Mouse (Mus musculus) retina, postnatal 7 days (tissue): ENCODE results near the gene Gm20390.

Source experiments
- DNase-seq: peaks from one replicate; pipeline ENCODE4 v3.0.0-alpha.2; 2012; ENCODE audit warnings: low read depth, low spot score

The Gm20390 gene

GRCm38 (mm10) chr11:93968005-93968847 is at the start of gene Gm20390, which contains the start of gene Nme1:
TSS of gene Gm20390 (minus strand) at chr11:93968293.
TSS of gene Nme1 (minus strand) at chr11:93968521.
- DNase-seq: peak; percentile 99

- no peak for DNase-seq
Observed at GRCm38 (mm10) chr11:94003346-94003745, 35.3 kb upstream of the Gm20390 start.

GRCm38 (mm10) chr11:93999276-93999675 is 31.2 kb upstream of the Gm20390 start:
- DNase-seq: no peak

DNA sequence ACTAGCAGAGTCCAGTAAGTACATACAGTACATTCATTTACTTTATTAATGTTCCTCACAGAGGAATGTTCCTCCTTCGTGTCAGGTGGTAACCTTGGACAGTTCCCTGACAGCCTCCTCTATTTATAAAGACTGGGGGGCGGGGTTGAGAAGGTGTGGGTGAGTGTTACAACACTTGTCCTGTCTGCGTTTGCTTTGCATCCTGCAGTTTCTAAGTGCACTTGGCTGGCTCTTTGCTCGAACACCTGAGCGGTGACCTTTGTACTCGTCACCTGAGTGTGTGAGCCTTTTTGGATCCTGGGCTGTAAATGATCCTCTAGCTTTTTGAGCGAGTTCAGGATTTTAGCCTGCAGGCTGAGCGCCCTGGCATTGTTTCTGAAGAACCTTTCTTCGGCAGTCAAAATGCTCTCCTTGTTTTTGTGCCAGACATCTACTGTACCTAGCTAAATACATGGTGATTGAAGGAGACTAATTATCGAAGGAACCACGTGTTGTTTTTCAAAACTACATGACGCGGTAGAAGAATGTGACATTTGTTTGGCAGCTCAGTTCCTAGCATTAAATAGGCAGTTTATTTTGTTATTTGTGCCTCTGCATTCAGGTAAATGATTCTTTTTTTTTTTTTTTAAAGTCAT is 29.2 kb upstream of the Gm20390 start:
- no peak for DNase-seq

DNA sequence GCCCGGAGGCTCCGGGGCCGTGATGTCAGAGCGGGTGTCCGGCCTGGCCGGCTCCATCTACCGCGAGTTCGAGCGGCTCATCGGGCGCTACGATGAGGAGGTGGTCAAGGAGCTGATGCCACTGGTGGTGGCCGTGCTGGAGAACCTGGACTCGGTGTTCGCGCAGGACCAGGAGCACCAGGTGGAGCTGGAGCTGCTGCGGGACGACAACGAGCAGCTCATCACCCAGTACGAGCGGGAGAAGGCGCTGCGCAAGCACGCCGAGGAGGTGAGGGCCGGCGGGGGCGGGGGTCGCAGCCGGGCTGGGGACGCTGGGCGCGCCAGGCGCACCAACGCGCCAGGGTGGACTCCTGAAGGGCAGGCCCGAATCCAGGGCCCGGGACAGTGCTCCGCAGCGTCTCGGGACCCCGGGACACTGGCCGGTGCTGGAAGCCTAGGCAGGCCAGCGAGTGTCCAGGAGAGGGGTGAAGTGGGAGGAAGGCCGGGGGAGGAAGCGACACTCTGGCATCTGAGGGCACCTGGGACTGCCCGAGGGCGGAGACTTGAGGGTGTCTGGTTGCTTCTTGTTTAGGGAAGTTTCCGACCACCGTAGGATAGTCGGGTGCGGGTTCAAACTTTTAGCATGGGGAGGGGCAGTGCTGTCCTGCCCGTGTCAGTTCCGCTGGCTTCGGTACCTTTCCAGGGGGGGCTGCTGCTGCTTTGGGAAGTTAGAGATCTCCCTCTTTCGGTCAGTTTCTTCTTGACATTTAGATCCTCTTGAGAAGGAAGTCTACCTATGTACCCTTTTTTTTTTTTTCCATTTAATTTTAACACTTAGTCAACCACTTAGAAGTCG is 28.4 kb upstream of the Gm20390 start:
- peak; percentile 2 for DNase-seq

- DNase-seq: peak; percentile 91
Observed at GRCm38 (mm10) chr11:93995720-93996305, 27.7 kb upstream of the Gm20390 start, which contains the start of gene Spag9. TSS of gene Spag9 (plus strand) at chr11:93996091.

DNA sequence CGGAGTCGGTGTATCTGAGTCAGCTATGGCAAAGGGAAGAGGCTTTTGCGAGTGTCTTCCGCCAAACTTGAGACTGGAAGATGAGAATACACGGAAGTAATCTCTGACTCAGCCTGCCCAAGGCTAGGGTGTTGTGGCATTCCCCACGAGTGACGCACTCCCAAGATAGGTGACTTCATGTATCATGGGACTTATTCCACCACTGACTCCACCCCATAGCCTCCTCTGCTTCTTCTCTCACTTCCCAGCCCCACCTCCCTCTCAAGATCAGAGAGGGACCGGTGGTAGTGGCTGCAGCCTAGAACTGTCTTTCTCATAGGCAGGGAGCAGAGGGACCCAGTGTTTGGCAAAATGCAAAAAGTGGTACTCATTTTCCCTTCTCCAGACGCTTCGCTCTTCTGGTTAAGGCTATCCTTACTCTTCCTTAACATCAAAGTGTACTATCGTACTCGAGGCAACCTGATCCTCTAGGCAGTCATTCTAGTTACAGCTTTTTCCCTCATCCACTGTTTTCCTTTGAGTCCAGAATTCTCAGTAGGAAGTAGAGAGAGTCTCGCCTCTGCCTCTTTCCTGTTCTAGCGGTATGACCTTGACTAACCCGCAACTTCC is 27.1 kb upstream of the Gm20390 start:
- peak; percentile 13 for DNase-seq

DNA sequence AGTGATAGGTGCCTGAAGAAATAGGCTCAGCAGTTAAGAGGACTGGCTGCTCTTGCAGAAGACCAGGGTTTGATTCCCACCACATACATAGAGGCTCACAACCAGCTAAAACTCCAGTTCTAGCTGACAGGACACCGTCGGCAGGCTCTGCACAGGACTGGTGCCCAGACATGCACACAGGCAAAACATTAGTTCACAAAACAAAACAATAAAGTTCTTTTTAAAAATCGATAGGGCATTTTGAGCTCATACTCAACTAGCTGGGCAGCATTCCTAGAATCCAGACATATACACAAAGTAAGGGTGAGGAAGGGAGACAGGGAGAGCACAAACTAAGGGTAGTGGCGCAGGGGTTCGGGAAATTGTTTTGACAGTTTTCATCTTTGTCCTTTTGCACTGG is 26.4 kb upstream of the Gm20390 start:
- no peak for DNase-seq

DNA sequence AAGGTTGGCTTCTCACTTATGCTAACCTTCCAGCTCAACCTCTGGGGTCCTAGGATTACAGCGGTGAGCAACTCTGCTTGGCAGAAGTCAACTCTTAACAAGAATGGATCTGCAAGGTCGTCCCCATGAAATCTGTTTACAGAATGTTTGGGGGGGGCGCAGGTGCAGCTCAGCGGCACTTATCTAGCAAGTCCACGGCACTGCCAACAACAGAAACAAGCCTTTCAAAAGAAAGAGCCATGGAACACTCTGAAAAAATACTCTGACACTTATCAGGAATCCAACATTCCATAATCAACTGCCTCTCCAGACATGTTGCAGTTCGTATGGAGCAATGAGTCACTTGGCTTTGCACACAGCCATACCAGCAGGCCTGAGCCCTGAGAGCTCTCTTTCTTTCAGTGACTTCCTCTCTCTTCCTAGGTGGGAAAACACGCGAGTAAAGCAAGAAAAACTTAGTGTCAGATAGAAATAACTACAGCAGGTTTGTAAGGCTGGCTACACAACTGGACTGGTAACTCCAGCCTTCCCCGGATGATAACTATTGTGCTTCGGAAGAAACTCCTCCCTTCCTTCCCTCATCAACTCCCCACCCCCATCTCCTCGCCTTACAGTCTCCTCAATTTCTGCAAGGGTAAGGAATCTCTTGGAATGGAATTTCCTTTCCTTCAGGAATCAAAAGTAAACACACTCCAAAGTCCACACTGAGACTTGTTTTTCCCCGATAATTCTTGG is 20.4 kb upstream of the Gm20390 start:
- no peak for DNase-seq

GRCm38 (mm10) chr11:93987625-93988327 is 19.7 kb upstream of the Gm20390 start:
- DNase-seq: no peak

GRCm38 (mm10) chr11:93987026-93987425 is 18.9 kb upstream of the Gm20390 start:
- DNase-seq: no peak

DNA sequence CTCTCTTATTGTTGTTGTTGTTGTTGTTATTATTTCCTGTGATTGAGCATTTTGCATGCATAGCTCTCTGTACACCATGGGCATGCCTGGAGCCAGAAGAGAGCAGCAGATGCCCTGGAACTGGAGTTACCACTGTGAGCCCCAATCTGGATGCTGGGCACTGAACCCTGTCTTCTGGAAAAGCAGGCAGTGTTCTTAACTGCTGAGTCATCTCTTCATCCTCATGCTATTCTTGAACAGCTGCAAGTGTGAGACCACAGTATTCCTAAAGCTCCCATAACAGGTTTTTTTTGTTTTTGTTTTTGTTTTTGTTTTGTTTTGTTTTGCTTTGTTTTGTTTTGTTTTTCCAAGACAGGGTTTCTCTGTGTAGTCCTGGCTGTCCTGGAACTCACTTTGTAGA is 18.2 kb upstream of the Gm20390 start:
- no peak for DNase-seq

DNA sequence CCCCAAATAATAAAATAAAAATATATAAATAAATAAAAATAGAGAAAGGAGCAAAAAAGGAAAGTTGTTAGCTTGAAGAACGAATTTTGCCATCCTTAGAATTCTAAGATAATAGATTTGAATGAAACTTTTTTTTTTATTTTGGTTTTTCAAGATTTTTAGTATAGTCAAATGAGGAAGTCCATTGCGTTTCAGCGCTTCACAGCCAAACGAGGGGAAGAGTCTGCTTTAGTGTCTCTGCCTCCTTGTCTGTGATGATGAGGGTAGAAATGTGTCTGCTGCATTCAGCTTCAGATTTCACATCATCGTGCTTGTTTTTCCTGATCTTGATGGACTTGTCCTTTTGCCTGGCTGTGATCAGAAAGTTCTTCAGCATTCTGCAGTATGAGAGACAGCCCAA is 17.2 kb upstream of the Gm20390 start:
- DNase-seq: no peak

GRCm38 (mm10) chr11:93984619-93985018 is 16.5 kb upstream of the Gm20390 start:
- DNase-seq: no peak

DNA sequence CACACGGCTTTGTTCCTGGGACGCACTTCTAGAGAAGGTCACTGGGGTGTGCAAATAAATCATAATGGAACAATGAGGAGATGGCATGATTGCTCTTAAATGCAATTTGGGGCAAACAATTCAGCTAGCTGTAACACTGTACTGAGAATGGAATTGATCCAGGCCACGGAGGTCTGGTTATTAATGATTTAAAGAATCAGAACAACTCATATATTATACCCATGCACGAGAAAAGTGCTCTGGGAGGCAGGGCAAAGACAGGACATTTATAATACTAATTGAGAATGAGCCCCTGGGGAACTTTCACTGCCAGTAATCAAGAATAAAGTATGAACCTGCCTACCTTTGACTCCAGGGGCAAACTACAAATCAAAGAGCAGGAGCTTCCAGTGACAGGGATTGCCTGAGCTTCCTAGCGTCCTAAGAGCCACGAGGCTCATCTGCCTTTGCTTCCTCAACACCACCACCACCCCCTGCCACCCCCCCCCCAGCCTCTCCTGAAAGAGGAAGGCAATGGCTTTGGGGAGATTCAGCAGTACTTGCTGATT is 11.5 kb upstream of the Gm20390 start:
- no peak for DNase-seq

- DNase-seq: no peak
Observed at GRCm38 (mm10) chr11:93972951-93973350, 4.9 kb upstream of the Gm20390 start.

DNA sequence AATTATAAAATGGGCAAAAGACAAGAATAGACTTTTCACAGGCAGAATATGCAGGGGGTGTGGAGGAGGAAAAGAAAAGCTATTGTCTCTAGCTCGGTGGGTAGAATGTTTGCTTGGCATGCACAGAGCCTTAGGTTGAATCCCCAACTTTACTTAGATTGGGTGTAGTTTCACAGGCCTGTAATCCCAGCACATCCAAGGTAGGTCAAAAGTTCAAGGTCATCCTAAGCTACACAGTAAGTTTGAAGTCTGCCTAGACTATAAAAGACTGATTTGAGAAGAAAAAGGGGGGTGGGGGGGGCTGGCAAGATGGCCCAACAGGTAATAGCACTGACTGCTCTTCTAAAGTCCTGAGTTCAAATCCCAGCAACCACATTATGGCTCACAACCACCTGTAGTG is 1.7 kb upstream of the Gm20390 start:
- DNase-seq: no peak

DNA sequence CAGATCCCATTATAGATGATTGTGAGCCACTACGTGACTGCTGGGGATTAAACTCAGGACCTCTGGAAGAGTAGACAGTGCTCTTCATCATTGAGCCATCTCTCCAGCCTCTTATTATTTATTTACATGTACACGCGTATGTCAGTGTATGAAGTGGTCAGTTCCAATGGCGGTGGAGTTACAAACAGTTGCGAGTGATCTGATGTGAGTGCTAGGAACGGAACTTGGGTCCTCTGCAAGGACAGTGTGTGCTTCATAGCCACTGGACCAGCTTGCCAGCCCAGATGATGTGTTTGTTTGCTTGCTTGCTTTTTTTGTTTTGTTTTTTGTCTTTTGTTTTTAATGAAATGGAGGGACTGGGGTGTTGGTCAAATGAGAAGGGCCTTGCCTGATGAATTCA is 1.1 kb upstream of the Gm20390 start:
- no peak for DNase-seq

- no peak for DNase-seq
Observed at GRCm38 (mm10) chr11:93968848-93969128, 695 bp upstream of the Gm20390 start.

GRCm38 (mm10) chr11:93967381-93967780 is 712 bp downstream of the Gm20390 start:
- DNase-seq: no peak
